Mouse (Mus musculus) megakaryocyte, embryonic 14.5 days (primary cell): ENCODE data around the gene Tmem209.

Experiments used
- FLI1 ChIP-seq: IDR thresholded peaks from 2 replicates; pipeline ENCODE4 v1.6.1; 2012; ENCODE audit warnings: low read length, inconsistent platforms, mixed read lengths
- GATA1 ChIP-seq: IDR thresholded peaks from 3 replicates; pipeline ENCODE4 v1.6.1; 2012; ENCODE audit warnings: mixed read lengths, low read length, inconsistent platforms, borderline replicate concordance

DNA sequence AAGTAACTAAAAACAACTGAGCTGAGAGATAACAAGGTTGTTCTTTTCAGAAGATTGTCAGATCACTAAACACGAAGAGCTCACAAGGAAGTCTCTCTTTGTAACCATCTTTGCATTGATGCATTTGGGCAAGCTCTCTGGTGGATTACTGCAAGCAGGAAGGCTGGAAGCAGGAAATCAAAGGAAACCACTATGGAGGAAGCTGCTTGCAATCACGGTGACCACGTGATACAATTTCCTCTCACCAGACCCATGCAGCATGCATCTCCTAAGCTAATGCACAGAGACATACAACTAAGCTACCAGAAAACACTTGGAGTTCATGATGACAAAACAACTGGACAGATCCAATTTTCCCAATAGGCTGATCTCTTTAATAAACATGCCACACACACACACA lies 10.5 kb downstream of the Tmem209 start:
- TF ChIP-seq FLI1, result no peak
- no peak for TF ChIP-seq GATA1
